Comparison of ENCODE assay signal across 8 mouse cellular contexts in the genomic region with DNA sequence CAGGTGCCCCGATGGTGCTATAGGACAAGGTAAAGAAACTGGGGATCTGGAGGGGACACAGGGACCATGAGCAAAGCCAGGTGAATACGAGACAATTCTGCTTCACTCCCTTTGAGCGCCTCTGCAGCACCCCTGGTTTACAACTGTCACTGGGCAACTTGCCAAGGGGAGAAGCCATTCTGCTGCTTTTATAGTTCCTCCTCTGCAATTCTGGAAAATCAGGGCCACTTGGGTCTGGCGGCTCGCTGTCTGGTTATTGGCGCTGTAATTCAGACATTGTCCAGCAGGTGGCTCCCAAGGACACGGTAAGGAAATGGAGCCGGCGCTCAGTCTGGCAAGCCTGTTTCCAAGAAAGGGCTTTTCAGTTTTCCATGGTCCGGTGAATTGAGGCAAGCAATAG. TPM values are rescaled to one million over a fixed set of nuclear protein-coding genes. Genes with fewer than 3 reads are reported as not detected.
DNase-seq lines count a peak whose midpoint lies in the region; ATAC-seq and TF ChIP-seq lines count a peak whose summit lies in the region.
"Had no signal": no experiment of that assay in that cellular context is flagged by ENCODE, and none has a peak within 500 bp of the region (broad histone marks: within the 10 kb centered on the region; RNA-seq: fewer than 3 reads in every experiment).

No protein-coding gene starts in this region.

- H3K4me1 ChIP-seq in bone marrow macrophage, adult 2 months (ENCODE audit: control insufficient read depth, insufficient read depth, low read length) = peaks cover 4% of the 10 kb centered on the region
- H3K4me1 ChIP-seq in forebrain, postnatal 0 days (ENCODE audit: insufficient read depth) = peaks cover 9% of the 10 kb centered on the region; the same call in 1 of the 2 replicates
- peaks cover 9% of the 10 kb centered on the region for H3K4me1 ChIP-seq in midbrain, postnatal 0 days (ENCODE audit: insufficient read depth, low read length)

- 11% methylated on average over 10 of the region's 10 CpGs for WGBS in forebrain, postnatal 0 days
- WGBS in midbrain, postnatal 0 days = 10% methylated on average over 10 of the region's 10 CpGs

- H3K4me2 ChIP-seq in forebrain, postnatal 0 days (ENCODE audit: low read depth) = no peak overlapping the region
- no peak overlapping the region for H3K4me2 ChIP-seq in midbrain, postnatal 0 days (ENCODE audit: low read depth, low read length, poor library complexity, severe bottlenecking)
- H3K4me2 ChIP-seq: neural tube, embryonic 12.5 days had no signal

- ATAC-seq in forebrain, postnatal 0 days = peak; percentile 48; the same call in 1 of the 2 replicates
- ATAC-seq in midbrain, postnatal 0 days (ENCODE audit: low FRiP score) = no peak

- no peaks in the 10 kb centered on the region for H3K36me3 ChIP-seq in forebrain, postnatal 0 days (ENCODE audit: insufficient read depth)
- H3K36me3 ChIP-seq in midbrain, postnatal 0 days (ENCODE audit: insufficient read depth, low read length) = no peaks in the 10 kb centered on the region
- H3K36me3 ChIP-seq: neural tube, embryonic 12.5 days had no signal

- H3K27ac ChIP-seq in bone marrow macrophage, adult 2 months (ENCODE audit: insufficient read depth, low read depth, low read length) = no peak overlapping the region
- H3K27ac ChIP-seq in forebrain, postnatal 0 days (ENCODE audit: low read depth, low read length) = no peak overlapping the region
- no peak overlapping the region for H3K27ac ChIP-seq in midbrain, postnatal 0 days (ENCODE audit: low read depth, low read length)
- H3K27ac ChIP-seq: neural tube, embryonic 12.5 days had no signal

- no peak for TF ChIP-seq POLR2A in bone marrow macrophage, adult 2 months (IDR thresholded peaks at IDR 0.05; ENCODE audit: borderline replicate concordance, low read depth, low read length)

- peak; percentile 75 for TF ChIP-seq CTCF in bone marrow macrophage, adult 2 months (IDR thresholded peaks at IDR 0.05; ENCODE audit: low read depth, low read length)
- TF ChIP-seq CTCF in forebrain, postnatal 0 days (IDR thresholded peaks at IDR 0.05; ENCODE audit: low read depth) = peak; percentile 96
- peak; percentile 97 for TF ChIP-seq CTCF in midbrain, postnatal 0 days (IDR thresholded peaks at IDR 0.05)

- H3K9ac ChIP-seq in forebrain, postnatal 0 days = no peak overlapping the region
- no peak overlapping the region for H3K9ac ChIP-seq in midbrain, postnatal 0 days (replicated peaks; ENCODE audit: low read length, poor library complexity, severe bottlenecking)
- H3K9ac ChIP-seq: neural tube, embryonic 12.5 days had no signal

- peaks cover 49% of the 10 kb centered on the region for H3K27me3 ChIP-seq in forebrain, postnatal 0 days (ENCODE audit: insufficient read depth, low read length)
- peaks cover 45% of the 10 kb centered on the region for H3K27me3 ChIP-seq in midbrain, postnatal 0 days (ENCODE audit: insufficient read depth, low read length)

- no peak overlapping the region for H3K4me3 ChIP-seq in bone marrow macrophage, adult 2 months (ENCODE audit: insufficient read depth, low read length)
- no peak overlapping the region for H3K4me3 ChIP-seq in forebrain, postnatal 0 days (ENCODE audit: low read depth, low read length)
- no peak overlapping the region for H3K4me3 ChIP-seq in midbrain, postnatal 0 days (ENCODE audit: low read depth, low read length)
- H3K4me3 ChIP-seq: neural tube, embryonic 12.5 days had no signal

- peak; percentile 66 for DNase-seq in MEL-GATA-1-ER (ENCODE audit: extremely low read depth, low read depth)
- peak; percentile 94 for DNase-seq in forebrain, postnatal 0 days
- DNase-seq in hindlimb bud, embryonic 11.5 days (ENCODE audit: extremely low spot score, low read depth, low spot score) = peak; percentile 58
- DNase-seq in left cerebral cortex, adult 9 months (ENCODE audit: low spot score in 2 of 2) = peak; percentile 58 to 94
- peak; percentile 90 for DNase-seq in midbrain, postnatal 0 days (ENCODE audit: low spot score)
- DNase-seq in spleen, postnatal 4 days (ENCODE audit: low spot score in 2 of 2) = peak; percentile 75 to 93

- no peaks in the 10 kb centered on the region for H3K9me3 ChIP-seq in forebrain, postnatal 0 days (ENCODE audit: low read length)
- H3K9me3 ChIP-seq in midbrain, postnatal 0 days (ENCODE audit: low read length) = no peaks in the 10 kb centered on the region
- H3K9me3 ChIP-seq: neural tube, embryonic 12.5 days had no signal

RNA-seq across cellular contexts. Expression of gene H6pd, which starts 26.5 kb away (rescaled TPM):
- polyA plus RNA-seq in bone marrow macrophage, adult 2 months (2012; ENCODE audit: insufficient read depth, insufficient read length, missing spikeins) = 35.4 and 41.1 TPM in 2 replicates
- 6.5 and 8.4 TPM in 2 replicates for total RNA-seq in forebrain, postnatal 0 days (2014; rRNA removed)
- polyA plus RNA-seq in forebrain, postnatal 0 days (2015; fragmentation: Nextera tagmentation; extraction: Ambion mirVana) = 1.7 and 3.1 TPM in 2 replicates
- 12.6 and 13.6 TPM in 2 replicates for total RNA-seq in midbrain, postnatal 0 days (2014; rRNA removed)
- polyA plus RNA-seq in midbrain, postnatal 0 days (2015; fragmentation: Nextera tagmentation; extraction: Ambion mirVana) = 3.2 and 3.7 TPM in 2 replicates

RNA-seq across cellular contexts. Expression of gene Gpr157, which starts 51.9 kb away (rescaled TPM):
- polyA plus RNA-seq in bone marrow macrophage, adult 2 months (2012; ENCODE audit: insufficient read depth, insufficient read length, missing spikeins) = 4.8 and 5.1 TPM in 2 replicates
- total RNA-seq in forebrain, postnatal 0 days (2014; rRNA removed) = 1.3 and 1.8 TPM in 2 replicates
- polyA plus RNA-seq in forebrain, postnatal 0 days (2015; fragmentation: Nextera tagmentation; extraction: Ambion mirVana) = 0.31 TPM in 2 replicates
- total RNA-seq in midbrain, postnatal 0 days (2014; rRNA removed) = 4.4 TPM in 2 replicates
- polyA plus RNA-seq in midbrain, postnatal 0 days (2015; fragmentation: Nextera tagmentation; extraction: Ambion mirVana) = 0.47 and 0.49 TPM in 2 replicates
